Comparison of ENCODE assay signal across 25 mouse cellular contexts in the genomic region with DNA sequence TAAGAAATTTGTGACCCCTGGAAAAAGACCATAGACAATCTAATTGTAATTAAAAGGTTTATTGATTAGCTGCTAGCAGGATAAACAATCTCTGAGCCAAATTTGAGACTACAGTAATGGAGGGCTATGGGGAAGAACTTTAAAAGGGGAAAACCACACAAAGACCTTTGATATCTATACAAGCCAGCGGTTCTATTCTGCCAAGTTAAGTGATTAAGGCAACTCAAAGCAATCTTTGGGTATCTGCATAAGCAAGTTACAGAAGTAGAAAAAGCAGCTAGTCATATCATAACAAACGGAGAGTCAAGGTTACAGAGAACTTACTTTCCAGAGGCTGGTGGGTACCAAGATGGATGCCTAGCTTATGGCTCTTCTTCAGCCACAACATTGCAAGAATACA. TPM values are rescaled to one million over a fixed set of nuclear protein-coding genes. Genes with fewer than 3 reads are reported as not detected.
"Had no signal": no experiment of that assay in that cellular context is flagged by ENCODE, and none has a peak within 500 bp of the region (broad histone marks: within the 10 kb centered on the region; RNA-seq: fewer than 3 reads in every experiment).

No protein-coding gene starts in this region.

- H3K4me1 ChIP-seq: midbrain, embryonic 10.5 days; midbrain, embryonic 12.5 days; neural tube, embryonic 13.5 days; neural tube, embryonic 15.5 days had no signal

- H3K4me3 ChIP-seq: megakaryocyte, embryonic 14.5 days; midbrain, embryonic 10.5 days; midbrain, embryonic 12.5 days; myocyte; neural tube, embryonic 13.5 days; neural tube, embryonic 15.5 days had no signal

- ATAC-seq: midbrain, embryonic 16.5 days had no signal

- H3K9me3 ChIP-seq: megakaryocyte, embryonic 14.5 days; midbrain, embryonic 10.5 days; midbrain, embryonic 12.5 days; neural tube, embryonic 13.5 days; neural tube, embryonic 15.5 days had no signal

- H3K27ac ChIP-seq: midbrain, embryonic 10.5 days; midbrain, embryonic 12.5 days; neural tube, embryonic 13.5 days; neural tube, embryonic 15.5 days had no signal

- DNase-seq: lung, adult 18-20 months; lung, embryonic 14.5 days; lung, postnatal 10 days; lung, postnatal 4 days; midbrain, embryonic 14.5 days; retina, postnatal 1 day; right cerebral cortex, adult 18-20 months; right cerebral cortex, postnatal 25 days; right cerebral cortex, postnatal 4 days; spleen, adult 18-20 months; thymus, adult 18-20 months; thymus, postnatal 14 days; thymus, postnatal 36 days had no signal

- H3K36me3 ChIP-seq: midbrain, embryonic 10.5 days; midbrain, embryonic 12.5 days; neural tube, embryonic 13.5 days; neural tube, embryonic 15.5 days had no signal

- H3K9ac ChIP-seq: lung, embryonic 14.5 days; midbrain, embryonic 12.5 days; neural tube, embryonic 13.5 days; neural tube, embryonic 15.5 days had no signal

- H3K27me3 ChIP-seq: neural tube, embryonic 13.5 days; neural tube, embryonic 15.5 days had no signal

RNA-seq across cellular contexts. Expression of a gene that starts 20.9 kb away (rescaled TPM):
- polyA plus RNA-seq: lung, embryonic 16.5 days; midbrain, embryonic 12.5 days; midbrain, embryonic 14.5 days; midbrain, embryonic 16.5 days; myocyte; neural tube, embryonic 11.5 days; neural tube, embryonic 13.5 days had no signal

RNA-seq across cellular contexts. Expression of a gene that starts 35.4 kb away (rescaled TPM):
- polyA plus RNA-seq: liver, embryonic 16.5 days; lung, embryonic 14.5 days; lung, embryonic 16.5 days; midbrain, embryonic 10.5 days; midbrain, embryonic 12.5 days; midbrain, embryonic 14.5 days; neural tube, embryonic 13.5 days; stomach, embryonic 14.5 days; stomach, embryonic 16.5 days had no signal
